Mouse (Mus musculus) urinary bladder, adult 18-20 months (tissue): ENCODE results near the gene Tom1.
A peak's percentile ranks its signal among the peaks of the same experiment; 100 is the strongest.

Experiments
- DNase-seq, 2 experiments: peaks; one replicate each; pipeline ENCODE4 v3.0.0; 2022; ENCODE audit warnings: low spot score in 2 of 2, mixed read lengths in 2 of 2

The Tom1 gene

GRCm38 (mm10) chr8:75088989-75089881 is 55.7 kb downstream of the Tom1 start:
- peak; percentile 31 to 72 for DNase-seq

GRCm38 (mm10) chr8:75090781-75091365 is 57.4 kb downstream of the Tom1 start:
- DNase-seq, result no peak

DNA sequence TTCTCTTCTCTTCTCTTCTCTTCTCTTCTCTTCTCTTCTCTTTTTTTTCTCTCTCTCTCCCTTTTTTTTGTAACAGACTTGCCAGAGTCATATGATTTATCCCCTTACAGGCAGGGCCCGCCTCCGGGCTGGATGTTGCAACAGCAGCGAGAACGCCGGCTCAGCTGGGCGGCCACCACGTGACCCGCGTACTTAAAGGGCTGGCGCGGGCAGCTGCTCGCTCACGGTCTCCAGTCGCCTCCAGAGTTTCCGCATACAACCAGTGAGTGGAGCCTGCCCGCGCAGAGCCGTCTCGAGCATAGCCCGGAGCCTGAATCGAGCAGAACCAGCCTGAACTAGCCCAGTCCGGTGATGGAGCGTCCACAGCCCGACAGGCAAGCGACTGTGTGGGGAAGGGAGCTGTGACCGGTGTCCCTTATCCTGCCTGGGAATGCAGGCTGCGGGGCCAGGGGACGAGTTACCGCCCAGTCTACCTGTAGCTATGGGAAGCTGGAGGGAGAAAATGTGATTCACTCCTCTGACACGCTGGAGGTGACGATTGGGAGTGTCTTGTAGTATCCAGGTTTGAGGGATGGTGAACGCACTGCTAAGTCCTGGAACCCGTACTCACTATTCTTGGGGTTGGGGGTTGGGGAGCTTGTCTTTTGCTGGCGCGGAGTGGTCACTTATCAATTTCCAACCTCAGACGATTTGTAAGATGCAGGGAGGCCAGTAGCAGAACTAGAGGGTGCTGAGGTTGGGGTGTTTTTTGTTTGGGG is 60.1 kb downstream of the Tom1 start, which contains the start of gene Hmox1:
Hmox1 (plus strand) TSS at position 223 of the 758 bp plus-strand sequence.
- peak; percentile 93 to 95 for DNase-seq

GRCm38 (mm10) chr8:75102956-75103355 is 69.5 kb downstream of the Tom1 start:
- DNase-seq, result no peak

GRCm38 (mm10) chr8:75103376-75103878 is 69.9 kb downstream of the Tom1 start:
- no peak for DNase-seq

DNA sequence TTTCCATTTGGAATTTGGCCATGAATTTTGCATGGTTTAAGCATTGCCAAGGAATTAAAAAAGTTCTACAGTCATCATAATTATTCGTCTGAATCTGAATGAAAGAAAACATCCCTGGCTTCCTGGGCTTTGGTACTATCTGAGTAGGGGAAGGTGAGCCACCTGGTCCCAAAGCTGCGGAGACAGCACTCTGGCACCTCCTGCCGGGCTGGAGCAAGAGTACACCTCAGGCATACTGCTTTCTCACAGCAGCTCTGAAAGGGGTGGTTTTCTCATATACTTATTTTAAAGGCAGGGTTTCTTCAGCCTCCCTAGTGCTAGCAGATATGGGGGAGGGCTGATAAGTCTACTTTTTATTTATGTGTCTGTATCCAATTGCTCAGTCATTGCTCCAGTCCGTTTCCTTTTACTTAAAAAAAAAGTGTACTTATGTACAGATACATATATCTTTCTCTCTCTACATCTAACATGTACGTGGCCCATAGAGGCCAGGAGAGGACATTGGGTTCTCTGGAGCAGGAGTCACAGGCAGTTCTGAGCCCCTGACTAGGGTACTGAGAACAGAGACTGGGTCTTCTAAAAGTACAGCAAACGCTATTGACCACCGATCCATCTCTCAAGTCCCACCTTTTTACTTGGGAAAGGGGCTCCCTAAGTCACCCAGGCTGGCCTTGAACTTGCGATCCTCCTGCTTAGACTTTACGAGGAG is 75.2 kb downstream of the Tom1 start:
- DNase-seq, result peak; percentile 53 to 64

DNA sequence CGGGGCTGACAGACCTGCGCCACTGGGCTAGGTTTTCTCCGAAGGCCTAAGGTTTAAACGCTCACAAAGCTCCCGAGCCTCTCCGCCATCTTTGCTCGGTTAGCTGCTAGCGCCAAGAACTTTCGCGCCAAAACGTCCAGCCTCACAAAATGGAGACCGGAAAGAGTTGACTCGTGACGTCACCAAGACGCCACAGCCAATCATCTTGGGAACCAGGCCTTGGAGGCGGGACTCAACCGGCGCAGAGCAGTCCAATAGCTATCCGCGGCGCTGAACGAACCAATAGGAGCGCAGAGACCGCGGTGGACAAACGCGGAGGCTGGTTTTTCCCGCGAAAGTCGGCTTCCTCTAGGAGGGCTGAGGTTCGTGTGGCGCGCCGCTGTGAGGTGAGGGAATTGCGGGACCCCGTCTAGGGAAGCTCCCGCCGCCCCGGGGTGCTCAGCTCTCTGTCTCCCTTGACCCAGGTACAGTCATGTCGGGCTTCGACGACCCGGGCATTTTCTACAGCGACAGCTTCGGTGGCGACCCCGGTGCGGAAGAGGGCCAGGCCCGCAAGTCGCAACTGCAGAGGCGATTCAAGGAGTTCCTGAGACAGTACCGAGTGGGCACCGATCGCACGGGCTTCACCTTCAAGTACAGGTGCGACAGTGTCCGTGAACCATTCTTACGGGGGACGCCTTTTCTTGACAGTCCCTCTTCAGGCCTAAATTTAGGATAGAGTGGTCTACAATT is 75.9 kb downstream of the Tom1 start, which contains the start of gene Mcm5:
Mcm5 (plus strand) TSS at position 334 of the 732 bp plus-strand sequence.
- DNase-seq, result peak; percentile 94 to 99

GRCm38 (mm10) chr8:75110093-75110492 is 76.6 kb downstream of the Tom1 start:
- no peak for DNase-seq

DNA sequence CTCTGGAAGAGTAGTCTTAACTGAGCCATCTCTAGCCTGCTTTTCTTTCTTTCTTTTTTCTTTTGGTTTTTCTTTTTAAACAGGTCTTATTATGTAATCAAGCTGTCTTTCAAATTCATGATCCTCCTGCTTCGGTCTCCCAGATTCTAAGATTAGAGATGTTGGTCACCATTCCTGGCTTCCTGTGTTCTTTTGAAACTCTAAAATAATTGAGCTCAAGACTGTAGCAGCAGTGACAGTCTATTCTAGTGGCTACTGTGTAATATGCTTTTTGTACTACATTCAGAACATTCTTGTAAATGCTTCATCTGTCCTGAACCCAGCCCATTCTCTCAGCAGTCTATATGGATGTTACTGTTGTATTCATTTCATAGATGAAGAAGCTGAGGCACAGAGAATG is 85.0 kb downstream of the Tom1 start:
- DNase-seq, result no peak

GRCm38 (mm10) chr8:75119287-75119686 is 85.8 kb downstream of the Tom1 start:
- no peak for DNase-seq
